Mouse (Mus musculus) layer of hippocampus, adult 9-10 months (tissue): ENCODE measurements at regions not wholly inside any gene's neighbourhood (a gene's known extent, or its start where the extent isn't known, plus 50 kb on each side); places are given as distances from the start of the nearest gene placed in this dataset.

Source experiments
- DNase-seq: peaks from one replicate; pipeline ENCODE4 v3.0.0; 2022; ENCODE audit warnings: low spot score

DNA sequence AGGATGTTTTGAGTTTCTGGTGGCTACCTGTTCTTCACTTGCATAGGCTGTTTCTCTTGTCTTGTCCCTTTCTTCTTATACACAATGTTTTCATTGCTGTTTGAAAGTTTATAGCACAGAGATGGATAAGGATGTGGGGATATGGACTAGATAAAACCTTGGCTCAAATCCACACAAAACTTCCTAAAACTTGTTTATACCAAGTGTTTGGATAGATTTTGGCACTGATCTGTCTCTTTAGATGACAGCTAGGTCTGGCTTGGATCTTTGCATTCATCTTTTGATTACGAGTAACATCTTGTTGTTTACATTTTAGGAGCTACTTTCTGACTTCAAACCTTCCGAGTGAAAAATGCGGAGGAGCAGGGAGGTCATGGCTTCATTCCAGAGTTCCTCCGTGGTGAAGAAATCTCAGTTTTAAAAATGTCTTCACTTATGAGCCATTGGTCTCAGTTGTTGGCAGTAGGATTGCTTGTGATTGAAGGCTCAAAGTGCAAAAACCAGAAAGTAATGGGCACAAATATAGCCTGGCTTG lies 190.1 kb upstream of the Pkn2 start:
- DNase-seq = no peak

DNA sequence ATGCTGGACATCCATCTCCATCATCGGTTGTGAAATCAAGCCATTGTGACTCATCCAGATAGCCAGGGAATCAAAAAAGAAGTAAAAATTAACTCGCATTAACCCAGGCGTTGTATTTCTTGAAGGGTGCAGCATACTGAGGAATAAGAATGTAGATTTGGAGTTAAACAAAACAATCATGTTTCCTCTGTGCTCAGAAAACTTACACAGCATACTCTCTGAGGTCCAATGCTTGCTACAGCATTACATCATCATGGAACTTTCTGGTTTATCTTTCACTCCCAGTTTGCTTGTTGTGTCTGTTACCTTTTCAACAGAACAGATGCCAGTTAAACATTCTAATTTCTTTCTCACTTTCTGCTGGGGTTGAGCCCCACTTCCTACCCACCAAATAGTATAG lies 173.1 kb upstream of the Pkn2 start:
- DNase-seq = no peak

GRCm38 (mm10) chr3:143053286-143053993 lies 171.6 kb upstream of the Pkn2 start:
- DNase-seq = no peak

GRCm38 (mm10) chr3:143040666-143041065 lies 158.9 kb upstream of the Pkn2 start:
- no peak for DNase-seq

DNA sequence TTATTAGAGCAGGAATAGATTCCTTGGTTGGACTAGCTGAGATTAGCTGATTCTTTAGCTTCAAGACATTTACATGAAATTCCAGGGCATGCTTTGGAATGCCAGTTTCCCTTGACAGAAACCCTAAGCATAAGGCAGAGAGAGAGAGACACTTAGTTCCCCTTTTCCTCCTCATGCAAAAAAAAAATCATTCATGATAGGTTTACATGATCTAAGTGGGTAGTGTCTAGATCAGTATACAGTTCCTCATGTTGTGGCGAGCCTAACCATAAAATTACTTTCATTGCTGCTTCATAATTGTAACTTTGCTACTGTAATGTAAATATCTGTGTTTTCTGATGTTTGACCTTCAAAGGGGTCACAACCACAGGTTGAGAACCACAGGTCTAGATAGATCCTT lies 154.3 kb upstream of the Pkn2 start:
- no peak for DNase-seq

GRCm38 (mm10) chr3:143034588-143034987 lies 152.8 kb upstream of the Pkn2 start:
- no peak for DNase-seq

DNA sequence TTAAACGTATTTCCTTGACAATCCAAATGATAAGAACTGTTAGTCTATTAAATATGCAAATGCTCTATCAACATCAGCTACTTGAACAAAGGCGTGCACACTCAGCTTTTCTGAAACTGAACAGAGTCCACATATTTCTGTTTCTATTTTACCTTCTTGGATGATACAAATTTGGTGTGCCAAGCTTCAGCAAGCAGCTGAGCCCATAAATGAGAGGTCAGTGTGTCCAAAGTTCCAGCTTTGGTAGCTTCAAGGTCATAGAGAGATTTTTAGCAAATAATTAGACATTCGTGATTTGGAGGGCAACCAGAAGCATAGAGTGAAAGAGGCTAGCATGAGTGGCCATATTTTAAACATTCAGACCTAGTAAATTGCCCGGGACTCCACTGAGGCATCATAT lies 140.7 kb upstream of the Pkn2 start:
- no peak for DNase-seq

DNA sequence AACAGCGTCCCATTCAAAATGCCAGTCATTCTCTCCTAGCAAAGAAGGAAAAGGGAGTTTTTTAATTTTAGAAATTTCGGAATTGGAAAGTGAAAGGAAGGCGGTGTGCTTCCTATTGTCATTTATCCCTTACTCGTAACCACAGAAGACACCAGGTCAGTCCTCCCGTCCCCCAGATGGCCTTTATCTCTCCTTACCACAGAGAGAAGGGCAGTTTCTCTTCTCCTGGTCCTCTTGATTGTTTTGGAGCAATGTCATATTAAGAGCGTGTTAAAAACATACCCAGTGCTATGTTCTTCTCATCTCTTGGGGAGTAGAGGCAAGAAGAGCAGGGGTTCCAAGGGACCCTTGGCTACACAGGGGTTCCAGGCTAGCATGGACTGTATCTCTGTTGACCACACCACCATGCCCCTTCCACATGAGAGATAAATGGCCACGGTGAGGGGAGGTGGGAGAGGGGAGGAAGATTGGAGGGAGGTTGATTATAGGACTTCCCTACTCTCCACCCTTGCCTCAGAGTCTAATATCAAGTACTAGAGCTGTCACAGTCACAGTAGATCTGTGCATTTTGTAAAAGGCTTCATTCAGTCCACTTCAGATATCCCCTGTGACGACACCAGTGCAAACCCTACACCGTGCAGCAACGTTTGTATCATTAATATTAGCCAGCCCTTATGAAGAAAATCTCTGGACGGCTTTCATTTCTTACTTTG lies 139.5 kb upstream of the Pkn2 start:
- no peak for DNase-seq

GRCm38 (mm10) chr3:143017480-143017879 lies 135.7 kb upstream of the Pkn2 start:
- DNase-seq = no peak

DNA sequence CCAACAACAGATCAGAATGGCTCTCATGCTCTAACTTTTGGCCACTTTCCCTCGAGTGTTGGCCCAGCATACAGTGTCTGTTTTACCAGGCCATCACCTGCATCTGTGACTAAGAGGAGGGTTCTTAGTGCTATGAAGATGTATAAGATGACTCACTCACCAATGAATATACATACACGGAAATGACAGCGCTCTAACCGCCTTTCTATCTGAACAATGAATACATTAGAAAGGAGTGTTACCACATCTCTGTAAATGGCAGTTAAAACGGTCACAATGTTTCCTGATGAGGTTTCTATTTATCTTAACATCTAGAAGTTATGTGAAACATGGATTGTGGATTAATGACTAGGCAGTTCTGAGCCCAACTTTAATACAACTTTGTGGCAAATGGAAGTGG lies 135.0 kb upstream of the Pkn2 start:
- no peak for DNase-seq

DNA sequence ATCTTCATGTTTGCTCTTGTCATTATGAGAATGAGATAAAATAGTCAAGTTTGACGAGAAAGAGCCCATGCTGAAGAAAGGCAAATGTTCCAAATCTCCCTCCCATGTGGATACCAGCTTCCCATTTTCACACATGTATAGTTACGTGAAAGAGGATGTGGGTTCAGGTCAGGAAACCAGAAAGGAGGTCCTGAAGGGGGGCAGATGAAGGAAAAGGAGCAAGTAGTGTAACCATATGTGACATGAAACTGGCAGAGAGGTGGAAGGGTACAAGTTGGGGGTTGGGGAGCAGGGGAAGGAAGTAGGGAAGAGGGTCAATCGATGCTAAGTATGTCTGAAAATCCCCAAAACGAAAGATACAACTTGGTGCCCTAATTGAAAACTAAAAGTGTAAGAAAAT lies 132.6 kb upstream of the Pkn2 start:
- DNase-seq = no peak

- no peak for DNase-seq
Observed at GRCm38 (mm10) chr3:143007047-143007446, 125.2 kb upstream of the Pkn2 start.

DNA sequence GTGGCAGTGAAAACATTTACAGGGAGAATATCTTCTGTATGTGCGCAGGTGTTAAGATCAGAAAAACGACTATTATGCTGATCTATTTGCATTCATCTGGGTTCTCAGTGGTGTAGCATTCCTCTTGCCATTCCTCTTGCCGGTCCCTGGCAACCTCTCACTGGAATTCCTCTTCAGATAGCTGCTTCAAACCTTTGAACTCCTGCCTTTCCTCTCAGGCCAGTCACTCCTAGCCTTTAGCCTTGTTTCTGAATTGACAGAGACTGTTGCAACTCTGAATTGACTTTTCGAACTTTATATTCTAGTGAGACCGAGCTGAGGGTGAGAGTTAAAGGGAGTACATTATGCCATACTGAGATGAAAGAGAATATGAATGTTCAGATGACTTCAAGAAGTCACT lies 120.1 kb upstream of the Pkn2 start:
- DNase-seq = no peak

- no peak for DNase-seq
Observed at GRCm38 (mm10) chr3:142995981-142996743, 114.4 kb upstream of the Pkn2 start.

DNA sequence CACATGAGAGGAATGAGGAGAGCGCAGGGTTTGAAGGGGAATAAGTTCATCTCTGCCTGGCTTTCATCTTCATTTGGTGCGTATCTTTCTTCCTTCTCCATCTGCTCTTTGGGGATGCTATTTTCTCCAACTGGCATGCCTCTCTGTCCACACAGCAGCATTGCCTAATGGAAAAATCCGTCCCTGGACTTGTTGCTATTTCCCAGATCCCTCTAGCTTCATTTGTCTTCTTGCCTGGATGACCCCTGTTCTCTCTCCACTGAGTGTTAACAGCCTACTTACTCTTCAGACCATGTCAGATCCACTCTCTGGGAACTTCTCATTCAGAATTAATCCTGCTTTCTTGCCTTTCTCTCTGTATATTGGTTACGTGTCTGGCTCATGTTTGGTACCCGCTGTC lies 102.7 kb upstream of the Pkn2 start:
- no peak for DNase-seq

GRCm38 (mm10) chr3:142981221-142981620 lies 99.4 kb upstream of the Pkn2 start:
- no peak for DNase-seq

DNA sequence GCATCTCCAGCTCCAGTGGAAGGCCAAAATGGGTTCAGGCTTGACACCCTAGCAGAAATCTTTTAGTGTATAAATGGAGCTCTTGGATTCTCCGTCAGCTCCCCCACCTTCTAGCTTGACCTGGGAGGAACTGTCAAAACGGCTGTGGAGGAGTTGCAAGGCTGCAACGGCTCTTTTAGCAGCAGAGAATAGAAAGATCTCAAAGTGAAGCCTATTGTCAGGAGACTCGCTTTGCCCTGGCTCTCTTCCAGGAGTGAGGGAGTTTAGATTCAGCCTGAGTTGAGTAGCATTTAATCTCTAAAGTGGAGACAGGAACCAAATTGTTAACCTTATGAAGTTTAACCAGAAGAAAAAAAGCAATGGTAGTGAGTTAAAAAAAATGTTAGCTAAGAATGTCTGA lies 97.4 kb upstream of the Pkn2 start:
- no peak for DNase-seq

DNA sequence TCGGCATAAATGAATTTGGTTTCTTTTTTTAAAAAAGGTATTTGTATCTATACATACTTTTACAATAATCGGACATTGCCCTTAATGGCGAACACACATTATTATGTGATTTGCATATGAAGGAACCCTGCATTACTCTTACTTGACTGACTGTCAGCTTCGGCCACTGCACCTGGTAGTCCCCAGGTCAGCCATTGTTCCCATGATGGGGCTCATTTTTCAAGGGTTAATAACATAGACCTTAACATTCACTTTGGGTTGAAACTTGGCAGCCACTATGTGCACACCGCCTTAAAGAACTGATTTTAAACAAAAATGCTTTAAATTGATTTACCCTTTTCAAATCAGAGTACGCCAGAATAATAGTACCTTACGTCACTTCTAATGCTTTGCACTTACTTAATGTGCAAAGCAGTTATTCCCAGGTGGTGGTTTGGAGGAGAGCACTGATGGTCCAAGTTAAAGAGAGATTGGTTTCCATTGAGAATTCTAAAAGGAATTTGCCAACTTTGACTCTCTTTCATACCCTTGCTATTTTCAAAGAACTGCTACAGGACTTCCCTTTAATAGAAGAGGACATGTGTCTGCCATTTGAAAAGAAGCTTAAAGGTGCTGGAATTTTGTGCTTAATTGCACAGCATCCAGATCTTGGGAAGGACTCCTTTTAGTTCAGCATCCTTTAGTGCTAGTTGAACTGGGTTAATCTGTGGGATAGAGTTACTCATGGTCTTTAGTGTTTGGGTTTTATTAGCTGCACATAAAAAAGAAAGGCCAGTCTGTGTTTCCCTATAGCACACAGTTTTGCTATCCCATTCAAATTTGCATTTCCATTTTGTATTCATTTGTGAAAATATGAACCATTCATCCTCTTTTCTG lies 95.0 kb upstream of the Pkn2 start:
- no peak for DNase-seq

DNA sequence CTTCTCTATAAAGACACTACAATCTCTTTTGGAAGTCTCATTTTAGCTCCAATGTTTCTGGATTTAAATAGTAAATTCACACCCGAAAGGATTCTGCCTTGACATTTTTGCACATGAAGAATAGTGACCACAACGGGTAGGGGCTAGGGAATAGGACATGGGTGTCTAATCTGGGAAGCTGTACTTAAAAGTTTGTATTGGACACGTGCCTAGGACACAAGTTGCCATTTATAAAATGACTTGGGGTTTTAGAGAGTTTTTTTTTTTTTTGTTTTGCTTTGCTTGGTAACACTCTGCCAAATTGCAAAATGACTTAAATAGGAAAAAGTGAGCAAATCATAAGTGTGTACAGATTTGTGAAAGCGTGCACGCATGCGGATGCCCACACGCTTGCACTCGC lies 93.8 kb upstream of the Pkn2 start:
- no peak for DNase-seq

DNA sequence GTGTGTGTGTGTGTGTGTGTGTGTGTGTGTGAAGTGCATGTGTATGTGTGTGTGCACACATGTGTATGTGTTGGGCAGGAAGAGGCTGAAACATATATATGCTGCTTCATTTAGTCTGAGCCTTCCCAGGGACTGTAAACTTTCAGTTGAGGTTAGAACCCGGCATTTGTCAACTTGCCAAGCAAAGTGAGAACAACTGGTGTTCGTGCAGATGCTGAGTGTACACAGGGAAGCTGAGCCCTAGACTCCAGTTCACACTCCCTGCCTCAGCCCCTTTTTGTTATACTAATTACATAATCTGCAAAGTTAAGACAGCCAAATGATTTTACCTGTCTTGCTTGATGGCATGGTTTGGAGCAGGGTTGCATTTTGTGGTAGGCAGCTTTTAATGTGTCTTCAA lies 87.7 kb upstream of the Pkn2 start:
- no peak for DNase-seq

DNA sequence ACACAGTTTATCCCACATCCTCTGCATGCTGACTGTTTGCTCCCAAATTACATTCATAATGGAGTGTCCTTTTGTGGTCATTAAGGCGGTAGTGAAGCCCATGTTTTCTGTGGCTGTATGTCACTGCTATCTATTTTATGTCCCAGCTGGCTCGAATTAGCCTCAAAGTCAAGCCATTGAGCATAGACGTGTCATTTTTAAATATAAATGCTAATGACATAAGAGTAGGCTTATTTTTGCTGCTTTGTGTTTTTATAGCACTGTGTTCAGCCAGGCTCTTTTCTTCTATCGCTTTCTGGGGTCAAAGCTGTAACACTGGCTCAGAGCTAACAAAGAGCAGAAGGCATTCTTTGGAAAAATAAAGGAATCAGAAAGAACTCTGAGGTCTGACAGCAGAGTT lies 83.8 kb upstream of the Pkn2 start:
- no peak for DNase-seq

- DNase-seq = no peak
Observed at GRCm38 (mm10) chr3:142963818-142964372, 82.1 kb upstream of the Pkn2 start.
